8 mouse cellular contexts compared by ENCODE assay signal in genomic region chr3:36150537-36150933, GRCm38 (mm10). TPM values are rescaled to one million over a fixed set of nuclear protein-coding genes. Genes with fewer than 3 reads are reported as not detected.
DNase-seq lines count a peak whose midpoint lies in the region; ATAC-seq and TF ChIP-seq lines count a peak whose summit lies in the region.

No protein-coding gene starts in this region.

- 9% methylated on average over 1 of the region's 1 CpGs for WGBS in heart, embryonic 13.5 days
- 3% methylated on average over 1 of the region's 1 CpGs for WGBS in forebrain, embryonic 15.5 days
- WGBS in liver, embryonic 15.5 days (ENCODE audit: insufficient replicate concordance) = 6% methylated on average over 1 of the region's 1 CpGs

- no peak overlapping the region for H3K27ac ChIP-seq in heart, embryonic 13.5 days (replicated peaks)
- H3K27ac ChIP-seq in CH12.LX (ENCODE audit: insufficient read depth, low read depth) = no peak overlapping the region
- H3K27ac ChIP-seq in forebrain, embryonic 15.5 days (replicated peaks) = peak overlapping the region; percentile 94
- H3K27ac ChIP-seq in liver, embryonic 15.5 days (replicated peaks) = no peak overlapping the region

- H3K79me2 ChIP-seq in CH12.LX (replicated peaks; ENCODE audit: control insufficient read depth, extremely low read depth, insufficient read depth, poor library complexity, severe bottlenecking) = peaks cover 10% of the 10 kb centered on the region

- H3K4me1 ChIP-seq in heart, embryonic 13.5 days = peaks cover 31% of the 10 kb centered on the region
- peaks cover 5 to 18% of the 10 kb centered on the region in 2 experiments for H3K4me1 ChIP-seq in CH12.LX (ENCODE audit: control insufficient read depth in 1 of 2, insufficient read depth in 2 of 2)
- peaks cover 28% of the 10 kb centered on the region for H3K4me1 ChIP-seq in forebrain, embryonic 15.5 days
- H3K4me1 ChIP-seq in liver, embryonic 15.5 days (replicated peaks) = peaks cover 17% of the 10 kb centered on the region

- peak overlapping the region; percentile 98 for H3K4me3 ChIP-seq in heart, embryonic 13.5 days
- H3K4me3 ChIP-seq in CH12.LX (replicated peaks in 1 of 3; ENCODE audit: low read depth in 2 of 3, low read length in 2 of 3, poor library complexity in 1 of 3) = peak overlapping the region in 2 of 3 experiments; percentile 90 to 99
- H3K4me3 ChIP-seq in forebrain, embryonic 15.5 days = peak overlapping the region; percentile 92
- peak overlapping the region; percentile 78 for H3K4me3 ChIP-seq in liver, embryonic 15.5 days (replicated peaks)

- no peak for TF ChIP-seq RAD21 in CH12.LX (IDR thresholded peaks at IDR 0.05; ENCODE audit: low read depth, low read length)

- TF ChIP-seq CTCF in CH12.LX (conservative IDR thresholded peaks at IDR 0.05 in 1 of 2, IDR thresholded peaks at IDR 0.05 in 1 of 2; ENCODE audit: low read depth in 2 of 2, low read length in 2 of 2) = no peak

- no peaks in the 10 kb centered on the region for H3K27me3 ChIP-seq in heart, embryonic 13.5 days (replicated peaks)
- H3K27me3 ChIP-seq in CH12.LX (replicated peaks) = no peaks in the 10 kb centered on the region
- no peaks in the 10 kb centered on the region for H3K27me3 ChIP-seq in forebrain, embryonic 15.5 days
- no peaks in the 10 kb centered on the region for H3K27me3 ChIP-seq in liver, embryonic 15.5 days

- no peaks in the 10 kb centered on the region for H3K36me3 ChIP-seq in heart, embryonic 13.5 days
- H3K36me3 ChIP-seq in CH12.LX (replicated peaks in 1 of 2; ENCODE audit: control insufficient read depth in 1 of 2, insufficient read depth in 1 of 2, low read length in 1 of 2) = peaks cover 0 to 8% of the 10 kb centered on the region in 2 experiments
- H3K36me3 ChIP-seq in forebrain, embryonic 15.5 days = no peaks in the 10 kb centered on the region
- no peaks in the 10 kb centered on the region for H3K36me3 ChIP-seq in liver, embryonic 15.5 days (replicated peaks)

- dilution Hi-C loops in CH12.LX (cut with MboI; ENCODE audit: extremely low pct_ligation_motif_present, extremely low pct_unique_long_range_greater_than_20kb, low sequenced_read_pairs) = no loop called here

- no peaks in the 10 kb centered on the region for H3K9me3 ChIP-seq in heart, embryonic 13.5 days
- H3K9me3 ChIP-seq in CH12.LX (replicated peaks; ENCODE audit: low read length) = no peaks in the 10 kb centered on the region
- no peaks in the 10 kb centered on the region for H3K9me3 ChIP-seq in forebrain, embryonic 15.5 days
- no peaks in the 10 kb centered on the region for H3K9me3 ChIP-seq in liver, embryonic 15.5 days (replicated peaks)

- TF ChIP-seq POLR2A in CH12.LX (IDR thresholded peaks at IDR 0.05; ENCODE audit: low read depth, low read length) = no peak

- peak overlapping the region; percentile 87 for H3K4me2 ChIP-seq in heart, embryonic 13.5 days
- H3K4me2 ChIP-seq in CH12.LX (ENCODE audit: insufficient read depth, low read depth, poor library complexity, severe bottlenecking) = no peak overlapping the region
- H3K4me2 ChIP-seq in forebrain, embryonic 15.5 days (replicated peaks) = peak overlapping the region; percentile 58
- H3K4me2 ChIP-seq in liver, embryonic 15.5 days = peak overlapping the region; percentile 89

- DNase-seq in heart, adult 9 months (ENCODE audit: low spot score in 2 of 2) = no peak
- DNase-seq in CH12.LX (ENCODE audit: extremely low read depth) = no peak
- no peak for DNase-seq in c-Kit-positive CD71-positive TER-119-positive erythroid progenitor cells, embryonic 14.5 days (ENCODE audit: low spot score)
- no peak for DNase-seq in right cerebral cortex, postnatal 36 days (ENCODE audit: low spot score in 2 of 2)
- no peak for DNase-seq in adrenal gland, adult (ENCODE audit: inconsistent age in 2 of 2, low spot score in 1 of 2)

- ATAC-seq in heart, embryonic 13.5 days (ENCODE audit: extremely low read depth, insufficient number of reproducible peaks, low FRiP score, low TSS enrichment) = no peak
- ATAC-seq in forebrain, embryonic 15.5 days (replicated peaks) = no peak
- no peak for ATAC-seq in liver, embryonic 15.5 days (ENCODE audit: insufficient read depth)

- TF ChIP-seq EP300 in CH12.LX (IDR thresholded peaks at IDR 0.05; ENCODE audit: low read length) = no peak

- H3K9ac ChIP-seq in heart, embryonic 13.5 days = no peak overlapping the region
- no peak overlapping the region for H3K9ac ChIP-seq in CH12.LX (ENCODE audit: insufficient read depth, low read depth)
- no peak overlapping the region for H3K9ac ChIP-seq in forebrain, embryonic 15.5 days (replicated peaks)
- H3K9ac ChIP-seq in liver, embryonic 15.5 days = no peak overlapping the region

- in situ Hi-C loops in CH12.LX (cut with MboI; ENCODE audit: low pct_ligation_motif_present, low pct_unique_long_range_greater_than_20kb, low sequenced_read_pairs) = no loop called here

TF ChIP-seq in CH12.LX, 34 proteins besides CTCF, POLR2A, EP300 and RAD21:
- TF ChIP-seq TBP (conservative IDR thresholded peaks at IDR 0.05; ENCODE audit: low read depth, low read length) (no peak), USF1 (IDR thresholded peaks at IDR 0.05; ENCODE audit: low read depth, low read length) (no peak), SIN3A (IDR thresholded peaks at IDR 0.05; ENCODE audit: low read length) (no peak), IRF4 (IDR thresholded peaks at IDR 0.05; ENCODE audit: low read depth, low read length) (no peak), MYC (IDR thresholded peaks at IDR 0.05; ENCODE audit: low read depth, low read length) (no peak), PAX5 (IDR thresholded peaks at IDR 0.05; ENCODE audit: low read length) (no peak), MAFK (IDR thresholded peaks at IDR 0.05; ENCODE audit: insufficient replicate concordance, low read length) (peak; percentile 98), USF2 (conservative IDR thresholded peaks at IDR 0.05; ENCODE audit: low read depth, low read length) (no peak), NELFE (IDR thresholded peaks at IDR 0.05; ENCODE audit: low read depth, low read length) (no peak)

RNA-seq across cellular contexts. Expression of gene D3Ertd254e, which starts 0.3 kb away (rescaled TPM):
- 4.1 and 4.8 TPM in 2 replicates for polyA plus RNA-seq in heart, embryonic 13.5 days (2015; fragmentation: Nextera tagmentation; extraction: Ambion mirVana)
- total RNA-seq in CH12.LX (2012; rRNA removed) (3.0 and 3.4 TPM in 2 replicates), CH12.LX (2014; rRNA removed) (5.0 and 5.8 TPM in 2 replicates)
- 4.7 and 4.8 TPM in 2 replicates for polyA plus RNA-seq in CH12.LX (2012; ENCODE audit: insufficient read length, low read depth)
- 13.6 and 16.6 TPM in 2 replicates for polyA plus RNA-seq in forebrain, embryonic 15.5 days (2015; fragmentation: Nextera tagmentation; extraction: Ambion mirVana)
- 0.82 and 0.89 TPM in 2 replicates for polyA plus RNA-seq in liver, embryonic 15.5 days (2015; fragmentation: Nextera tagmentation; extraction: Ambion mirVana)
